Mouse (Mus musculus): ENCODE measurements at regions not wholly inside any gene's neighbourhood (a gene's known extent, or its start where the extent isn't known, plus 50 kb on each side); places are given as distances from the start of the nearest gene placed in this dataset.

DNA sequence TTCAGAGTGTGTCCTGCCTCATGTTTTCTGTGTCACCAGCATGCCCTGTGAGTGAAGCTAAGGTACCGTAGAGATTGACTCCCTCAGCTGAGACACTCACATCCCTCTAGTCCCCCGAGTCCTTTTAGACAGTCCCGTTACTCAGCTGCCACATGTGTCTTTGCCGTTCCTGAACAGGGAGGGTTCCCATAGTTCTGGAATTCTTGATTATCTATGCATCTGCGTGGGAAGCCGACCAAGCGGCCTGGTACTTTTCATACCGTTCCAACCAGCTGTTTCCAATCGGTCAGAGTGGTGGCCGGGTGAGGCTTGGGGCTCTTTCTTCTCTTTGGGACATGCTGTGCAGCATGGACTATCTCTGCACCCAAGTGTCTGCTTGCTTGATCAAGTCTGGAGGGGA lies 82.3 kb upstream of the Spin1 start:
- peak; percentile 45; the same call in 1 of the 2 replicates for ATAC-seq (replicated peaks; ENCODE audit: insufficient number of reproducible peaks, low FRiP score, low TSS enrichment, low read depth)
- Histone ChIP-seq H3K27me3 (ENCODE audit: control insufficient read depth, insufficient read depth, low read length) (no peaks in the 10 kb centered on the region), H3K27ac (replicated peaks; ENCODE audit: low read depth, low read length) (peak overlapping the region; percentile 84), H3K9me3 (replicated peaks; ENCODE audit: control insufficient read depth, low read length) (no peaks in the 10 kb centered on the region), H3K4me3 (ENCODE audit: low read depth, low read length) (no peak overlapping the region), H3K4me1 (ENCODE audit: control insufficient read depth, insufficient read depth, low read length) (no peaks in the 10 kb centered on the region; the same call in 1 of the 2 replicates), H3K4me2 (ENCODE audit: low read depth, low read length) (no peak overlapping the region), H3K9ac (replicated peaks; ENCODE audit: low read length) (no peak overlapping the region), H3K36me3 (replicated peaks; ENCODE audit: control insufficient read depth, insufficient read depth, low read depth, low read length) (no peaks in the 10 kb centered on the region)
- DNase-seq (ENCODE audit: low spot score), result peak; percentile 54
- 28% methylated on average over 10 of the region's 10 CpGs for WGBS

DNA sequence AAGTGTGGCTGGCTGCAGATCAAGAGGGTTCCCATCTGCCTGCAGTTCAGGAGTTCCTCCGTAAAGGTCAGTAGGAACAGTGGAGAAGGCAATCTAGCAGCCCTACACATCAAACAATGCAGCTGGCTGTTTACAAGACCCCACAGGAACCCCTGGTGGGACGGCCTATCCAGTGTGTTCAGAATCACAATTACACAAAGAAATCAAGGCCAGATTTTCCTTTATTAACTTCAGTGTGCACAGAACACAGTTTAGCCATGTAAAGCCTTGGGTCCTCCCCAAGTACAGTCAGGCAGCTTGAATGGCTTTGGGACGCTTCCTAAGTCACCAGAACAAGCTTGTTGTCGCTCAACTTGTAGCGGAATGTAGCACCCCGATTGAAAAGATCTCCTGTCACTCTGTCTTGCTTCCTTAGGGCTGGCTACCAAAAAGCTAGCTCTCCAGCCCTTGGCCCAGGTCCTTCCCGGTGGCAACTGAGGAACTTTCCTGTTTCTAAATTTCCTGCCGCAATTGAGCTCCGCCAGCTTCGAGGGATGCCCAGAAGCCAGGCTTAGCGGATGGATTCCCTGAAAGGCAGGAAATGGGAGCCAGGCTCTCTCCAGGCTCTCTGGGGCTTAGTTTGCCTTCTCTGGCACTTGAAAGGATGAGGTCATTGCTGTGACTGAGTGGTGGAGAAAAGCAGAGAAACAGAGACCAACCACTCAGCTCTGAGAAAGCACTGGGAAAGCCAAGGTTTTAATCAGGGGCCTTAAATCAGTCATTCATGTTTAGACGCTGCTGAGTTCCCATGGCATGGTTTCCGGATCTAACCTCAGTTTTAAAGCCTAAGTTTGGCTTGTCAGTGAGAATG lies 78.1 kb upstream of the Spin1 start:
- no peaks in the 10 kb centered on the region for H3K9me3 ChIP-seq (replicated peaks; ENCODE audit: control insufficient read depth, low read length)
- no peak overlapping the region for H3K4me2 ChIP-seq (ENCODE audit: low read depth, low read length)
- WGBS, result 45% methylated on average over 13 of the region's 13 CpGs
- DNase-seq (ENCODE audit: low spot score) (peak; percentile 72), ATAC-seq (replicated peaks; ENCODE audit: insufficient number of reproducible peaks, low FRiP score, low TSS enrichment, low read depth) (peak; percentile 71; the same call in 1 of the 2 replicates)
- peak overlapping the region; percentile 68 for H3K27ac ChIP-seq (replicated peaks; ENCODE audit: low read depth, low read length)
- no peaks in the 10 kb centered on the region; the same call in 1 of the 2 replicates for H3K4me1 ChIP-seq (ENCODE audit: control insufficient read depth, insufficient read depth, low read length)
- no peaks in the 10 kb centered on the region for H3K36me3 ChIP-seq (replicated peaks; ENCODE audit: control insufficient read depth, insufficient read depth, low read depth, low read length)
- no peak overlapping the region for H3K4me3 ChIP-seq (ENCODE audit: low read depth, low read length)
- H3K9ac ChIP-seq (replicated peaks; ENCODE audit: low read length), result no peak overlapping the region
- no peaks in the 10 kb centered on the region for H3K27me3 ChIP-seq (ENCODE audit: control insufficient read depth, insufficient read depth, low read length)

- Histone ChIP-seq H3K27ac (replicated peaks; ENCODE audit: low read depth, low read length) (peak overlapping the region; percentile 61; the same call in 1 of the 2 replicates), H3K9ac (replicated peaks; ENCODE audit: low read length) (no peak overlapping the region), H3K27me3 (ENCODE audit: control insufficient read depth, insufficient read depth, low read length) (no peaks in the 10 kb centered on the region), H3K9me3 (replicated peaks; ENCODE audit: control insufficient read depth, low read length) (no peaks in the 10 kb centered on the region), H3K4me2 (ENCODE audit: low read depth, low read length) (no peak overlapping the region), H3K4me1 (ENCODE audit: control insufficient read depth, insufficient read depth, low read length) (no peaks in the 10 kb centered on the region; the same call in 1 of the 2 replicates), H3K36me3 (replicated peaks; ENCODE audit: control insufficient read depth, insufficient read depth, low read depth, low read length) (no peaks in the 10 kb centered on the region), H3K4me3 (ENCODE audit: low read depth, low read length) (no peak overlapping the region)
- 83% methylated on average over 11 of the region's 11 CpGs for WGBS
- DNase-seq (ENCODE audit: low spot score), result no peak
- ATAC-seq (replicated peaks; ENCODE audit: insufficient number of reproducible peaks, low FRiP score, low TSS enrichment, low read depth), result no peak
These were observed 77.4 kb upstream of the Spin1 start for GRCm38 (mm10) chr13:51023271-51023670.

DNA sequence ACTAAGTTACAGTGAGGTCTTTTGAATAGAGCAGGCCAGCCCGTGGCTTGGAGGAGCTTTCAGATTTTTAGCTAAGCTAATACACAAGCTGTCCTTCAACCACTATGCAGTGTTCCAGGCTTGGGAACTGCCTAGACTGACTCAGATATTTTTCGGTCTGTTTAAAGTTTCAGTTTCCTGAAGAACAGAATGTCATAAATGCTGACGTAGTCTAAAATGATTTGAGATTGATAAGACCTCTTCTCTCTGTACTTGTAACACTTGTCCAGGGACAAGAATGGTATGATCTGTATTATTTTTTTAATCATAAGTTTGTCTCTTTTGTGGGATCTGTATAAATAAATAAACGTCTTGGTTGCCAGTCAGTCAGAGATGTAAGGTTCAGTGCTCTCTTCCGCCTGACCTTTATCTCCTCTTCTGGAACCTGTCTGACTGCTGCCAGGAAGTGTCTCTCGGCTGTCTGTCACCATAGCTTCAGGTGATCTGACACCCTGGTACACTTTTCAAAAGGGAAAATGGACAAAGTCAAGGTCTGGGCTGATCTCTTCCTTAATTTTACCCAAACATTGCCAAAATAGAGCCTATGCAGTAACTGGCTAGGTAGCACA lies 74.3 kb upstream of the Spin1 start:
- Histone ChIP-seq H3K9me3 (replicated peaks; ENCODE audit: control insufficient read depth, low read length) (no peaks in the 10 kb centered on the region), H3K27ac (replicated peaks; ENCODE audit: low read depth, low read length) (no peak overlapping the region), H3K4me2 (ENCODE audit: low read depth, low read length) (no peak overlapping the region), H3K4me3 (ENCODE audit: low read depth, low read length) (no peak overlapping the region), H3K9ac (replicated peaks; ENCODE audit: low read length) (no peak overlapping the region), H3K4me1 (ENCODE audit: control insufficient read depth, insufficient read depth, low read length) (no peaks in the 10 kb centered on the region; the same call in 1 of the 2 replicates), H3K27me3 (ENCODE audit: control insufficient read depth, insufficient read depth, low read length) (no peaks in the 10 kb centered on the region), H3K36me3 (replicated peaks; ENCODE audit: control insufficient read depth, insufficient read depth, low read depth, low read length) (no peaks in the 10 kb centered on the region)
- 71% methylated on average over 6 of the region's 6 CpGs for WGBS
- ATAC-seq (replicated peaks; ENCODE audit: insufficient number of reproducible peaks, low FRiP score, low TSS enrichment, low read depth) (no peak), DNase-seq (ENCODE audit: low spot score) (no peak)

DNA sequence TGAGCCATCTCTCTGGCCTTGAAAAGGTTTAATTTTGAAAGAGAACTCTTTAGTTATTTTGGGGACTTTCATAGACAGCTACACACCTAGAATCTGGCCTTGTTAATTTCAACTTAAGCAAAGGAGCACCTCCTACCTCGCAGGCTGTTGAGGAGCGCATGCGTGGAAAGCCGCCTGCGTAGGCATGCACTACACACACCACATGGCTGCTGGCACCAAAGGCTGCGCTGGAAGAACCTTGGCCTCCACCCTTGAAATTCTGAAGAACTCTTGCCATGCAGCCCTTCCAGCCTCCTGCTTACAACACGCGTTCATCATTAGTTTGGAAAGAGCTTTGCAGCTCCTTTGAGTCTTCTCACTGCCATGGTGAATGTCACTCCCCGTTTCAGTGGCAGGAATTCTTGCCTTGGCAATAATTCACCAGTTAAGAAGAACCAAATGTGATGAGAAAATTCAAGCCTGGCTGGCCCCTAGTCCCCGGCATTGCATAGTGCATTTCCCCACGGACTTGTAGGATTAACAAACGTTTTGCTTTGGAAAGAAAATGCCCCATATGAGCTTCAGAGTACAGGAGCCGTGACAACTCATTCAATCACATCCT lies 62.7 kb upstream of the Spin1 start:
- Histone ChIP-seq H3K9ac (replicated peaks; ENCODE audit: low read length) (no peak overlapping the region), H3K9me3 (replicated peaks; ENCODE audit: control insufficient read depth, low read length) (no peaks in the 10 kb centered on the region), H3K4me2 (ENCODE audit: low read depth, low read length) (no peak overlapping the region), H3K4me1 (ENCODE audit: control insufficient read depth, insufficient read depth, low read length) (no peaks in the 10 kb centered on the region), H3K4me3 (ENCODE audit: low read depth, low read length) (no peak overlapping the region), H3K27ac (replicated peaks; ENCODE audit: low read depth, low read length) (no peak overlapping the region), H3K27me3 (ENCODE audit: control insufficient read depth, insufficient read depth, low read length) (no peaks in the 10 kb centered on the region), H3K36me3 (replicated peaks; ENCODE audit: control insufficient read depth, insufficient read depth, low read depth, low read length) (no peaks in the 10 kb centered on the region)
- no peak for DNase-seq (ENCODE audit: low spot score)
- no peak for ATAC-seq (replicated peaks; ENCODE audit: insufficient number of reproducible peaks, low FRiP score, low TSS enrichment, low read depth)
- WGBS, result 88% methylated on average over 13 of the region's 13 CpGs

- ATAC-seq (replicated peaks; ENCODE audit: insufficient number of reproducible peaks, low FRiP score, low TSS enrichment, low read depth) (no peak), DNase-seq (ENCODE audit: low spot score) (no peak)
- Histone ChIP-seq H3K4me1 (ENCODE audit: control insufficient read depth, insufficient read depth, low read length) (no peaks in the 10 kb centered on the region), H3K36me3 (replicated peaks; ENCODE audit: control insufficient read depth, insufficient read depth, low read depth, low read length) (no peaks in the 10 kb centered on the region), H3K27ac (replicated peaks; ENCODE audit: low read depth, low read length) (no peak overlapping the region), H3K9me3 (replicated peaks; ENCODE audit: control insufficient read depth, low read length) (no peaks in the 10 kb centered on the region), H3K9ac (replicated peaks; ENCODE audit: low read length) (no peak overlapping the region), H3K4me2 (ENCODE audit: low read depth, low read length) (no peak overlapping the region), H3K27me3 (ENCODE audit: control insufficient read depth, insufficient read depth, low read length) (no peaks in the 10 kb centered on the region), H3K4me3 (ENCODE audit: low read depth, low read length) (no peak overlapping the region)
- WGBS, result 90% methylated on average over 4 of the region's 4 CpGs
These were observed 61.7 kb upstream of the Spin1 start for GRCm38 (mm10) chr13:51038955-51039354.

GRCm38 (mm10) chr13:51041121-51041520 lies 59.6 kb upstream of the Spin1 start:
- Histone ChIP-seq H3K4me2 (ENCODE audit: low read depth, low read length) (no peak overlapping the region), H3K9me3 (replicated peaks; ENCODE audit: control insufficient read depth, low read length) (no peaks in the 10 kb centered on the region), H3K27ac (replicated peaks; ENCODE audit: low read depth, low read length) (no peak overlapping the region), H3K4me3 (ENCODE audit: low read depth, low read length) (no peak overlapping the region), H3K27me3 (ENCODE audit: control insufficient read depth, insufficient read depth, low read length) (no peaks in the 10 kb centered on the region), H3K4me1 (ENCODE audit: control insufficient read depth, insufficient read depth, low read length) (no peaks in the 10 kb centered on the region), H3K9ac (replicated peaks; ENCODE audit: low read length) (no peak overlapping the region), H3K36me3 (replicated peaks; ENCODE audit: control insufficient read depth, insufficient read depth, low read depth, low read length) (no peaks in the 10 kb centered on the region)
- ATAC-seq (replicated peaks; ENCODE audit: insufficient number of reproducible peaks, low FRiP score, low TSS enrichment, low read depth) (no peak), DNase-seq (ENCODE audit: low spot score) (no peak)
- WGBS, result 73% methylated on average over 2 of the region's 2 CpGs
